Mouse (Mus musculus) bone marrow macrophage, adult 2 months (primary cell): Measurements from ENCODE around the gene Rasl12. TPM values are rescaled to one million over a fixed set of nuclear protein-coding genes. Genes with fewer than 3 reads are reported as not detected.

Source experiments
- H3K27ac ChIP-seq: 2 replicates; pipeline ENCODE4 v1.5.1; 2012; ENCODE audit warnings: low read depth, low read length; ENCODE audit not compliant: insufficient read depth
- H3K4me1 ChIP-seq: 2 replicates; pipeline ENCODE4 v1.6.1; 2012; ENCODE audit warnings: low read length; ENCODE audit not compliant: control insufficient read depth, insufficient read depth
- H3K4me3 ChIP-seq: 2 replicates; pipeline ENCODE4 v1.5.1; 2012; ENCODE audit warnings: mild to moderate bottlenecking, low read length, moderate library complexity; ENCODE audit not compliant: insufficient read depth
- CTCF ChIP-seq: IDR thresholded peaks from 2 replicates; pipeline ENCODE4 v1.5.1; 2012; ENCODE audit warnings: low read depth, mild to moderate bottlenecking, low read length, moderate library complexity
- POLR2A ChIP-seq: IDR thresholded peaks from 2 replicates; pipeline ENCODE4 v1.6.1; 2012; ENCODE audit warnings: mild to moderate bottlenecking, low read depth, low read length, borderline replicate concordance
- polyA plus RNA-seq: library from polyadenylated mRNA; stranded (reverse); fragments of >200 nt; gene quantifications from 2 replicates; pipeline ENCODE4 v1.2.4, GENCODE M21; 2012; ENCODE audit not compliant: missing spikeins, insufficient read depth, insufficient read length

Rasl12 gene
- polyA plus RNA-seq, 1 experiment, result not detected

DNA sequence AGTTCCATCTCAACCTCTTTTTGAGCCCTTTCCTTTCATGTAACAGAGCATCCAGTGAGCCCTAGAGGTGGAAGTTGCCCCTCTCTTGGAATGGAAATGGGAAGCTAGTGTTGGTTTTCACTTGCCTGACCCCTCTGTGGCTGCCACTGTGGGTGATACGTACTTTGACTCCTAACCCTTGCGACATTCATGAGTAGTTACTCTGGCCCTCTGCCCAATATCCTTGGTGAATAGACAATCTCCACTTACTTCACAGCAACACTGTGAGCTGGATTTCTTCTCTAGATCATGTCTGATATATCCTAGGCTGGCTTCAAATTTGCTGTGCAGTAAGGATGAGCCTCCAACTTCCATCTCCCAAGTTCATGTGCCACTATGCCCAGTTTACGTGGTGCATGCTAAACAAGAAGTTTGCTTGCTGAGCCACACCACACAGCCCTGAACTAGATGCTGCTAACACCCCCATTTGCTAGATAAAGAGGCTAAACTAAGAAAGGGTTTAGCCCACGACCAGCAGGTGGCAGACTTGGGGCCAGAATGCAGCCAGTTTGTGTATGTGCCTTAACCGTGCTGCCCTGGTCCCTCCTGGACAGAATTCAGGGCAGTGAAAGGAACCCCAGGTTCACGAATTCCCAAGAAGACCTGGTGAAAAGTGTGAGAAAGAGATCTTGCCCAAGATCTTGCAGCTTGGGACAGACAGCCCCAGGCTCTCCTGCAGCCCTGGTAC lies 5.5 kb upstream of the Rasl12 start:
- TF ChIP-seq POLR2A (no peak), CTCF (peak; percentile 64)
- H3K4me3 ChIP-seq, result no peak overlapping the region
- H3K4me1 ChIP-seq, result no peaks in the 10 kb centered on the region
- H3K27ac ChIP-seq, result no peak overlapping the region

GRCm38 (mm10) chr9:65393606-65394005 lies 4.7 kb upstream of the Rasl12 start:
- Histone ChIP-seq H3K4me1 (no peaks in the 10 kb centered on the region), H3K27ac (no peak overlapping the region), H3K4me3 (no peak overlapping the region)
- TF ChIP-seq POLR2A (no peak), CTCF (no peak)

DNA sequence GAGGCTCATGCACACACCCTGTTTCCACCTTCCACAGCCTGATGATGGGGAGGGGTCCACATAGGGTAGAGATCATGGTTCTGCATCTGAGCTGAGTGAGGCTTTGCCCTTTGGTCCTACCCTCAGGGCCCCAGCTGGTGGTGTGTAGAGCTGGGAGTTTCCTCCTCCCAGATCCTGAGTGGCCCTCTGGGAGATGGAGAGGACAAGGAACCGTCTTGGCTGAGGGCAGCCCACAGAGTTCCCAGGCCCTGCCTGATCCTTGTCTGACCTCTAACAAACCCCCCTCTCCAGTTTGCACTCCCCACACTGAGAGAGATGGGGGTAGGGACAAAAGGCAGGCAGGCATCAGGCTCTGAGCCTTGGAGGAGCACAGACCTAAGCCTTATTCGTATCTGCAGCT lies 3.9 kb upstream of the Rasl12 start:
- H3K4me1 ChIP-seq, result no peaks in the 10 kb centered on the region
- TF ChIP-seq CTCF (no peak), POLR2A (no peak)
- H3K27ac ChIP-seq, result no peak overlapping the region
- H3K4me3 ChIP-seq, result no peak overlapping the region

DNA sequence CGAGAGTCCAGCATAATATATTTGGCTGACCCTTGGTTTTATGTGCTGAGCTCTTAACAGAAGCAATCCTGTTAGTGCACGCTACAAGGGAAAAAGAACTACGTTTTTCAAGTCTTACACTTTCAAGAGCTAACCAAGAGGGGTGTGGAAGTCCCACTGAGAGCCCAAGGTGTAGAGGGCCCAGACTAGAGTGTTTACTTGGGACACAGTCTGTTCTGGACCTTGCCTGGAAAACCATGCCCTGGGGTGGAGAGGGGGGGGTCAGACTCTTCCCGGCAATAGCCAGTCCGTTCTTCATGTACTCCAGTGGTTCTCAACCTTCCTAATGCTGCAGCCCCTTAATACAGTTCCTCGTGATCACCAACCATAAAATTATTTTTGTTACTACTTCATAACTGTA lies 1.6 kb downstream of the Rasl12 start:
- TF ChIP-seq CTCF (no peak), POLR2A (no peak)
- H3K4me1 ChIP-seq, result peaks cover 5% of the 10 kb centered on the region
- no peak overlapping the region for H3K27ac ChIP-seq
- no peak overlapping the region for H3K4me3 ChIP-seq

- H3K4me3 ChIP-seq, result no peak overlapping the region
- no peak for TF ChIP-seq CTCF
- TF ChIP-seq POLR2A, result no peak
- no peak overlapping the region for H3K27ac ChIP-seq
- peaks cover 5% of the 10 kb centered on the region for H3K4me1 ChIP-seq
Observed at GRCm38 (mm10) chr9:65404331-65405183, 6.3 kb downstream of the Rasl12 start.

GRCm38 (mm10) chr9:65405184-65405449 lies 6.8 kb downstream of the Rasl12 start:
- no peak overlapping the region for H3K27ac ChIP-seq
- no peak overlapping the region for H3K4me3 ChIP-seq
- peaks cover 5% of the 10 kb centered on the region for H3K4me1 ChIP-seq
- no peak for TF ChIP-seq CTCF
- TF ChIP-seq POLR2A, result no peak

- no peak for TF ChIP-seq CTCF
- TF ChIP-seq POLR2A, result no peak
- H3K4me1 ChIP-seq, result peaks cover 5% of the 10 kb centered on the region
- H3K4me3 ChIP-seq, result no peak overlapping the region
- no peak overlapping the region for H3K27ac ChIP-seq
Observed at GRCm38 (mm10) chr9:65407327-65407726, 9.0 kb downstream of the Rasl12 start.

DNA sequence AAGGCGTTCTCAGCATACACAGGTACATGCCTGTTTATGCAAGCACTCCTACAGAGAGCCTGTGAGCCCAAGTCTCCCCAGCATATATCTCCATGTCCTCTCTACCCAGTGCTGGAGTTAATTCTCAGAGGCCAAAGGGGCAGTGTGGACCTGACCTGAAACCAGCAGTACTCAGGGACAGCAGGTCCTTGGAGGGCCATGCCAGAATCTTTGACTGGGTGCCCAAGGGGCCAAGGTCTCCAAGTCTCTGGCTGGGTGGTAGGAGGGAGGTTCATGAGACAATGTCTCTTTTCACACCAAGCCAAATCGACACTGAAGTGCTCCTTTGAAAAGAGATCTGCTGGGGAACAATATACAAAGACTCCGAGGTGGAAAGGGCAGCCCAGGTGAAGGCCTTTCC lies 9.6 kb downstream of the Rasl12 start:
- Histone ChIP-seq H3K4me1 (peaks cover 5% of the 10 kb centered on the region), H3K4me3 (no peak overlapping the region), H3K27ac (no peak overlapping the region)
- TF ChIP-seq CTCF (no peak), POLR2A (no peak)

- Histone ChIP-seq H3K4me1 (peaks cover 5% of the 10 kb centered on the region), H3K4me3 (no peak overlapping the region), H3K27ac (no peak overlapping the region)
- TF ChIP-seq CTCF (no peak), POLR2A (no peak)
Observed at GRCm38 (mm10) chr9:65408871-65409295, 10.6 kb downstream of the Rasl12 start.

- no peak for TF ChIP-seq CTCF
- TF ChIP-seq POLR2A, result no peak
- Histone ChIP-seq H3K4me3 (no peak overlapping the region), H3K27ac (no peak overlapping the region), H3K4me1 (no peaks in the 10 kb centered on the region)
Observed at GRCm38 (mm10) chr9:65410378-65410777, 12.1 kb downstream of the Rasl12 start.
